In genomic region chr8:95093574-95093973, GRCm38 (mm10) we compare ENCODE assay signal across 33 mouse cellular contexts. TPM values are rescaled to one million over a fixed set of nuclear protein-coding genes. Genes with fewer than 3 reads are reported as not detected.
DNase-seq lines count a peak whose midpoint lies in the region; ATAC-seq and TF ChIP-seq lines count a peak whose summit lies in the region.
"Had no signal": no experiment of that assay in that cellular context is flagged by ENCODE, and none has a peak within 500 bp of the region (broad histone marks: within the 10 kb centered on the region; RNA-seq: fewer than 3 reads in every experiment).

No protein-coding gene starts in this region.

- 63% methylated on average over 4 of the region's 4 CpGs for WGBS in heart, embryonic 16.5 days
- WGBS in kidney, embryonic 14.5 days = 84% methylated on average over 4 of the region's 4 CpGs
- 88% methylated on average over 4 of the region's 4 CpGs for WGBS in forebrain, postnatal 0 days

- no peak overlapping the region for H3K27ac ChIP-seq in heart, embryonic 16.5 days (ENCODE audit: low read length)
- no peak overlapping the region for H3K27ac ChIP-seq in kidney, embryonic 14.5 days (ENCODE audit: low read depth, low read length)
- no peak overlapping the region for H3K27ac ChIP-seq in forebrain, postnatal 0 days (ENCODE audit: low read depth, low read length)
- H3K27ac ChIP-seq: forebrain, embryonic 13.5 days; heart, embryonic 13.5 days; left cerebral cortex, adult 2 months; limb, embryonic 13.5 days; lung, embryonic 15.5 days; midbrain, embryonic 13.5 days had no signal

- ATAC-seq in heart, embryonic 16.5 days (replicated peaks; ENCODE audit: extremely low read depth, insufficient read depth, low FRiP score) = peak; percentile 47; the same call in 1 of the 2 replicates
- no peak for ATAC-seq in kidney, embryonic 14.5 days (ENCODE audit: low FRiP score, low TSS enrichment)
- no peak for ATAC-seq in forebrain, postnatal 0 days
- ATAC-seq: forebrain, embryonic 13.5 days; hindbrain, embryonic 16.5 days; midbrain, embryonic 13.5 days had no signal

- H3K27me3 ChIP-seq in heart, embryonic 16.5 days (ENCODE audit: control insufficient read depth, insufficient read depth, low read length) = no peaks in the 10 kb centered on the region
- H3K27me3 ChIP-seq in kidney, embryonic 14.5 days (ENCODE audit: control insufficient read depth, insufficient read depth, low read length) = no peaks in the 10 kb centered on the region
- H3K27me3 ChIP-seq in forebrain, postnatal 0 days (ENCODE audit: insufficient read depth, low read length) = no peaks in the 10 kb centered on the region
- H3K27me3 ChIP-seq: forebrain, embryonic 13.5 days; heart, embryonic 13.5 days; limb, embryonic 13.5 days; lung, embryonic 15.5 days; megakaryocyte, embryonic 14.5 days; midbrain, embryonic 13.5 days had no signal

- H3K9me3 ChIP-seq in heart, embryonic 16.5 days (replicated peaks; ENCODE audit: control insufficient read depth, low read length) = no peaks in the 10 kb centered on the region
- H3K9me3 ChIP-seq in kidney, embryonic 14.5 days (ENCODE audit: control insufficient read depth, low read length) = no peaks in the 10 kb centered on the region
- H3K9me3 ChIP-seq in forebrain, postnatal 0 days (ENCODE audit: low read length) = no peaks in the 10 kb centered on the region
- H3K9me3 ChIP-seq: forebrain, embryonic 13.5 days; G1E; heart, embryonic 13.5 days; limb, embryonic 13.5 days; lung, embryonic 15.5 days; megakaryocyte, embryonic 14.5 days; midbrain, embryonic 13.5 days had no signal

- no peak overlapping the region for H3K4me2 ChIP-seq in heart, embryonic 16.5 days (ENCODE audit: low read depth, low read length)
- no peak overlapping the region for H3K4me2 ChIP-seq in kidney, embryonic 14.5 days (replicated peaks; ENCODE audit: low read depth, low read length)
- no peak overlapping the region for H3K4me2 ChIP-seq in forebrain, postnatal 0 days (ENCODE audit: low read depth)
- H3K4me2 ChIP-seq: forebrain, embryonic 13.5 days; heart, embryonic 13.5 days; limb, embryonic 13.5 days; liver, embryonic 11.5 days; lung, embryonic 15.5 days; midbrain, embryonic 13.5 days had no signal

- no peak for TF ChIP-seq CTCF in forebrain, postnatal 0 days (IDR thresholded peaks at IDR 0.05; ENCODE audit: low read depth)

- H3K4me1 ChIP-seq in heart, embryonic 16.5 days (ENCODE audit: control insufficient read depth, insufficient read depth, low read length) = peaks cover 6% of the 10 kb centered on the region; the same call in 1 of the 2 replicates
- no peaks in the 10 kb centered on the region for H3K4me1 ChIP-seq in kidney, embryonic 14.5 days (ENCODE audit: control insufficient read depth, insufficient read depth, low read length)
- H3K4me1 ChIP-seq in forebrain, postnatal 0 days (ENCODE audit: insufficient read depth) = no peaks in the 10 kb centered on the region
- H3K4me1 ChIP-seq: forebrain, embryonic 13.5 days; heart, embryonic 13.5 days; limb, embryonic 13.5 days; lung, embryonic 15.5 days; midbrain, embryonic 13.5 days had no signal

- no peak overlapping the region for H3K4me3 ChIP-seq in heart, embryonic 16.5 days (ENCODE audit: low read length)
- no peak overlapping the region for H3K4me3 ChIP-seq in kidney, embryonic 14.5 days (ENCODE audit: low read length)
- H3K4me3 ChIP-seq in forebrain, postnatal 0 days (ENCODE audit: low read depth, low read length) = no peak overlapping the region
- H3K4me3 ChIP-seq: forebrain, embryonic 13.5 days; heart, embryonic 13.5 days; left cerebral cortex, adult 2 months; limb, embryonic 13.5 days; lung, embryonic 15.5 days; midbrain, embryonic 13.5 days had no signal

- intact Hi-C loops in heart, postnatal 14 days (cut with DNase I) = no loop called here

- H3K36me3 ChIP-seq in heart, embryonic 16.5 days (ENCODE audit: control insufficient read depth, insufficient read depth) = peaks cover 17% of the 10 kb centered on the region
- H3K36me3 ChIP-seq in kidney, embryonic 14.5 days (ENCODE audit: control insufficient read depth, insufficient read depth, low read length) = peaks cover 70% of the 10 kb centered on the region
- H3K36me3 ChIP-seq in forebrain, postnatal 0 days (ENCODE audit: insufficient read depth) = peaks cover 92% of the 10 kb centered on the region

- no peak overlapping the region for H3K9ac ChIP-seq in heart, embryonic 16.5 days (ENCODE audit: low read length)
- no peak overlapping the region for H3K9ac ChIP-seq in kidney, embryonic 14.5 days (ENCODE audit: low read depth, low read length)
- H3K9ac ChIP-seq in forebrain, postnatal 0 days = no peak overlapping the region
- H3K9ac ChIP-seq: forebrain, embryonic 13.5 days; heart, embryonic 13.5 days; limb, embryonic 13.5 days; lung, embryonic 15.5 days; midbrain, embryonic 13.5 days had no signal

- DNase-seq in heart, postnatal 14 days = no peak
- peak; percentile 76 for DNase-seq in kidney, adult 18-20 months
- DNase-seq in adipocyte (ENCODE audit: low spot score) = peak; percentile 52
- DNase-seq in kidney, postnatal 14 days = peak; percentile 85
- no peak for DNase-seq in forebrain, postnatal 0 days
- DNase-seq: adrenal gland, postnatal 14 days; cerebellum, adult 11 months; cerebellum, adult 9-10 months; cerebellum, postnatal 36 days; gastrocnemius, postnatal 14 days; heart, adult 11 months; layer of hippocampus, adult 9-11 months; lung, postnatal 4 days; retina, postnatal 1 day; right cerebral cortex, postnatal 14 days; thymus, postnatal 4 days had no signal

RNA-seq across cellular contexts. Expression of gene Katnb1, which starts 12.6 kb away (rescaled TPM):
- polyA plus RNA-seq in heart, embryonic 16.5 days (2015; fragmentation: Nextera tagmentation; extraction: Ambion mirVana) = 17.1 and 19.1 TPM in 2 replicates
- total RNA-seq in heart, postnatal 14 days (2021) = 1 to 10 TPM; 7.8 to 8.1 TPM
- polyA plus RNA-seq in kidney, embryonic 14.5 days (2014; fragmentation: Nextera tagmentation; extraction: Ambion mirVana) = 18.2 and 32.4 TPM in 2 replicates
- 43.9 and 50.6 TPM in 2 replicates for total RNA-seq in forebrain, postnatal 0 days (2014; rRNA removed)
- 44.7 and 49.5 TPM in 2 replicates for polyA plus RNA-seq in forebrain, postnatal 0 days (2015; fragmentation: Nextera tagmentation; extraction: Ambion mirVana)

RNA-seq across cellular contexts. Expression of gene Drc7, which starts 38.7 kb away (rescaled TPM):
- 0.46 and 0.56 TPM in 2 replicates for polyA plus RNA-seq in heart, embryonic 16.5 days (2015; fragmentation: Nextera tagmentation; extraction: Ambion mirVana)
- under 1 TPM in 1 of 2 experiments, not detected in 1; 0.31 TPM for total RNA-seq in heart, postnatal 14 days (2021)
- polyA plus RNA-seq in kidney, embryonic 14.5 days (2014; fragmentation: Nextera tagmentation; extraction: Ambion mirVana) = not detected in 2 replicates
- 1.9 and 4.4 TPM in 2 replicates for total RNA-seq in forebrain, postnatal 0 days (2014; rRNA removed)
- 2.1 and 3.7 TPM in 2 replicates for polyA plus RNA-seq in forebrain, postnatal 0 days (2015; fragmentation: Nextera tagmentation; extraction: Ambion mirVana)
- total RNA-seq: adrenal gland, postnatal 14 days; gastrocnemius, postnatal 14 days; monocyte, adult 5-6 weeks had no signal
- polyA plus RNA-seq: embryonic facial prominence, embryonic 11.5 days; G1E; heart, embryonic 13.5 days; intestine, embryonic 14.5 days; limb, embryonic 13.5 days; small intestine, adult 2 months; stomach, embryonic 14.5 days had no signal

Comparison
In these comparisons a context has a peak if more than half of its experiments do, and no peak if none do; other contexts are left out.
1. DNase-seq: peak in kidney, adult 18-20 months (single experiment), adipocyte (single experiment) and kidney, postnatal 14 days (single experiment); none in heart, postnatal 14 days (0 of 2) and forebrain, postnatal 0 days (single experiment).